Mouse (Mus musculus): ENCODE results near the gene Stat5b. TPM values are rescaled to one million over a fixed set of nuclear protein-coding genes. Genes with fewer than 3 reads are reported as not detected.

The Stat5b gene
- polyA plus RNA-seq, 2 experiments: 22.1 to 24.4 TPM

GRCm38 (mm10) chr11:100865618-100866017 is 15.1 kb upstream of the Stat5b start:
- Histone ChIP-seq H3K36me3 (ENCODE audit: control insufficient read depth, insufficient read depth, low read length) (no peaks in the 10 kb centered on the region), H3K4me1 (ENCODE audit: control insufficient read depth, insufficient read depth, low read length) (peaks cover 4% of the 10 kb centered on the region; the same call in 1 of the 2 replicates), H3K27me3 (ENCODE audit: control insufficient read depth, insufficient read depth, low read length) (peaks cover 14% of the 10 kb centered on the region; the same call in 1 of the 2 replicates), H3K4me3 (replicated peaks; ENCODE audit: low read length) (no peak overlapping the region), H3K9ac (ENCODE audit: low read depth, low read length, severe bottlenecking) (no peak overlapping the region), H3K9me3 (ENCODE audit: control insufficient read depth, low read length) (no peaks in the 10 kb centered on the region), H3K4me2 (replicated peaks; ENCODE audit: low read depth, low read length, severe bottlenecking) (no peak overlapping the region), H3K27ac (replicated peaks; ENCODE audit: low read depth, low read length) (no peak overlapping the region)
- no peak for TF ChIP-seq POLR2A (IDR thresholded peaks at IDR 0.05; ENCODE audit: borderline replicate concordance, extremely low read depth, insufficient read depth, insufficient read length)
- WGBS: 86% methylated on average over 7 of the region's 7 CpGs
- DNase-seq (ENCODE audit: low spot score) (no peak), ATAC-seq (ENCODE audit: low FRiP score, low read depth) (no peak)

DNA sequence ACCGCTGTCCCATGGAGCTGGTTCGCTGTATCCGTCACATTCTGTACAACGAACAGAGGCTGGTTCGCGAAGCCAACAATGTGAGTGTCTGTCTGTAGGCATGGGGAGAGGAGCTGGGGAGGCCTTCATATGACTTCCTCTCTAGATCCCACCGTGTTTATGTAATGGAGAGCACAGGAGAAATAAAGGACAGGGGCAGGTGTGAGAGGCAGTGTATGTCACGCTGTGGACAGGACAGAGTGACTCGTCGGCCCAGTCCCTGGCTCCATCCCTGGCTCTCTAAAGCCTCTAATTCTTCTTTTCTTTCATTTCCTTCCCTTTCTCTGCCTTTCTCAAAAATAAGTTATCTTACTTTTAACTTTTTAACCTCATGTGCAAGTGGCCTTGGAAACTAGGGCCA is 12.6 kb upstream of the Stat5b start:
- Histone ChIP-seq H3K4me1 (ENCODE audit: control insufficient read depth, insufficient read depth, low read length) (peaks cover 4% of the 10 kb centered on the region; the same call in 1 of the 2 replicates), H3K27ac (replicated peaks; ENCODE audit: low read depth, low read length) (no peak overlapping the region), H3K4me3 (replicated peaks; ENCODE audit: low read length) (no peak overlapping the region), H3K4me2 (replicated peaks; ENCODE audit: low read depth, low read length, severe bottlenecking) (no peak overlapping the region), H3K9ac (ENCODE audit: low read depth, low read length, severe bottlenecking) (no peak overlapping the region), H3K9me3 (ENCODE audit: control insufficient read depth, low read length) (no peaks in the 10 kb centered on the region), H3K36me3 (ENCODE audit: control insufficient read depth, insufficient read depth, low read length) (no peaks in the 10 kb centered on the region), H3K27me3 (ENCODE audit: control insufficient read depth, insufficient read depth, low read length) (peaks cover 19% of the 10 kb centered on the region; the same call in 1 of the 2 replicates)
- no peak for DNase-seq (ENCODE audit: low spot score)
- no peak for ATAC-seq (ENCODE audit: low FRiP score, low read depth)
- no peak for TF ChIP-seq POLR2A (IDR thresholded peaks at IDR 0.05; ENCODE audit: borderline replicate concordance, extremely low read depth, insufficient read depth, insufficient read length)
- 82% methylated on average over 10 of the region's 10 CpGs for whole genome bisulfite sequencing

DNA sequence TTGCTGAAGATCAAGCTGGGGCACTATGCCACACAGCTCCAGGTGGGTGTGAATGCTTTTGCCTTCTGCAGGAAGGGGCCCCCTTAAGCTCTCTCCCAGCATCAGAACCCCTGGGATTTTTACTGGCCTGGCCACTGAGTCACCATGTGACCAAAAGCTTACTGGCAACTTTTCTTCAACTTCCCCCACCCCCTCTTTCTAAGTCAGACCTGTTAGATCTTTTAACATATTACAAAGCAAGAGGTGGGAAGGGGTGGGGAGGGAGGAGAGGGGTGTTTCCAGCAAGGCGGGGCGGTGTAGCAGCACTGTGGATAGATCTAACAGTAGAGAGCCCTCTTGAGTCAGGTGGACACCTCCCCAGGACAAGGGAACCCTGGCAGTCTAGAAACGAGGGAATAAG is 11.3 kb upstream of the Stat5b start:
- peaks cover 19% of the 10 kb centered on the region; the same call in 1 of the 2 replicates for H3K27me3 ChIP-seq (ENCODE audit: control insufficient read depth, insufficient read depth, low read length)
- 20% methylated on average over 3 of the region's 3 CpGs for WGBS
- H3K36me3 ChIP-seq (ENCODE audit: control insufficient read depth, insufficient read depth, low read length): no peaks in the 10 kb centered on the region
- H3K27ac ChIP-seq (replicated peaks; ENCODE audit: low read depth, low read length): no peak overlapping the region
- no peaks in the 10 kb centered on the region for H3K9me3 ChIP-seq (ENCODE audit: control insufficient read depth, low read length)
- ATAC-seq (ENCODE audit: low FRiP score, low read depth) (no peak), DNase-seq (ENCODE audit: low spot score) (no peak)
- H3K4me1 ChIP-seq (ENCODE audit: control insufficient read depth, insufficient read depth, low read length): peaks cover 4% of the 10 kb centered on the region; the same call in 1 of the 2 replicates
- no peak overlapping the region for H3K9ac ChIP-seq (ENCODE audit: low read depth, low read length, severe bottlenecking)
- TF ChIP-seq POLR2A (IDR thresholded peaks at IDR 0.05; ENCODE audit: borderline replicate concordance, extremely low read depth, insufficient read depth, insufficient read length): no peak
- no peak overlapping the region for H3K4me2 ChIP-seq (replicated peaks; ENCODE audit: low read depth, low read length, severe bottlenecking)
- no peak overlapping the region for H3K4me3 ChIP-seq (replicated peaks; ENCODE audit: low read length)

- TF ChIP-seq POLR2A (IDR thresholded peaks at IDR 0.05; ENCODE audit: borderline replicate concordance, extremely low read depth, insufficient read depth, insufficient read length): no peak
- Histone ChIP-seq H3K27ac (replicated peaks; ENCODE audit: low read depth, low read length) (no peak overlapping the region), H3K9me3 (ENCODE audit: control insufficient read depth, low read length) (no peaks in the 10 kb centered on the region), H3K4me2 (replicated peaks; ENCODE audit: low read depth, low read length, severe bottlenecking) (no peak overlapping the region), H3K4me3 (replicated peaks; ENCODE audit: low read length) (no peak overlapping the region), H3K9ac (ENCODE audit: low read depth, low read length, severe bottlenecking) (no peak overlapping the region), H3K36me3 (ENCODE audit: control insufficient read depth, insufficient read depth, low read length) (no peaks in the 10 kb centered on the region), H3K27me3 (ENCODE audit: control insufficient read depth, insufficient read depth, low read length) (peaks cover 19% of the 10 kb centered on the region; the same call in 1 of the 2 replicates), H3K4me1 (ENCODE audit: control insufficient read depth, insufficient read depth, low read length) (peaks cover 4% of the 10 kb centered on the region; the same call in 1 of the 2 replicates)
- ATAC-seq (ENCODE audit: low FRiP score, low read depth) (no peak), DNase-seq (ENCODE audit: low spot score) (no peak)
- 93% methylated on average over 3 of the region's 7 CpGs for WGBS
These were observed 10.8 kb upstream of the Stat5b start for GRCm38 (mm10) chr11:100861335-100861734.

GRCm38 (mm10) chr11:100860198-100861048 is 9.9 kb upstream of the Stat5b start:
- WGBS: 4% methylated on average over 50 of the region's 55 CpGs
- Histone ChIP-seq H3K9ac (ENCODE audit: low read depth, low read length, severe bottlenecking) (peak overlapping the region; percentile 56), H3K36me3 (ENCODE audit: control insufficient read depth, insufficient read depth, low read length) (no peaks in the 10 kb centered on the region), H3K9me3 (ENCODE audit: control insufficient read depth, low read length) (no peaks in the 10 kb centered on the region), H3K4me1 (ENCODE audit: control insufficient read depth, insufficient read depth, low read length) (peaks cover 4% of the 10 kb centered on the region; the same call in 1 of the 2 replicates), H3K27me3 (ENCODE audit: control insufficient read depth, insufficient read depth, low read length) (peaks cover 19% of the 10 kb centered on the region; the same call in 1 of the 2 replicates), H3K27ac (replicated peaks; ENCODE audit: low read depth, low read length) (no peak overlapping the region), H3K4me2 (replicated peaks; ENCODE audit: low read depth, low read length, severe bottlenecking) (peak overlapping the region; percentile 71), H3K4me3 (replicated peaks; ENCODE audit: low read length) (peak overlapping the region; percentile 47)
- TF ChIP-seq POLR2A (IDR thresholded peaks at IDR 0.05; ENCODE audit: borderline replicate concordance, extremely low read depth, insufficient read depth, insufficient read length): no peak
- ATAC-seq (ENCODE audit: low FRiP score, low read depth): peak; percentile 86
- DNase-seq (ENCODE audit: low spot score): peak; percentile 77
